Mouse (Mus musculus): ENCODE data around the gene Spata33.

DNA sequence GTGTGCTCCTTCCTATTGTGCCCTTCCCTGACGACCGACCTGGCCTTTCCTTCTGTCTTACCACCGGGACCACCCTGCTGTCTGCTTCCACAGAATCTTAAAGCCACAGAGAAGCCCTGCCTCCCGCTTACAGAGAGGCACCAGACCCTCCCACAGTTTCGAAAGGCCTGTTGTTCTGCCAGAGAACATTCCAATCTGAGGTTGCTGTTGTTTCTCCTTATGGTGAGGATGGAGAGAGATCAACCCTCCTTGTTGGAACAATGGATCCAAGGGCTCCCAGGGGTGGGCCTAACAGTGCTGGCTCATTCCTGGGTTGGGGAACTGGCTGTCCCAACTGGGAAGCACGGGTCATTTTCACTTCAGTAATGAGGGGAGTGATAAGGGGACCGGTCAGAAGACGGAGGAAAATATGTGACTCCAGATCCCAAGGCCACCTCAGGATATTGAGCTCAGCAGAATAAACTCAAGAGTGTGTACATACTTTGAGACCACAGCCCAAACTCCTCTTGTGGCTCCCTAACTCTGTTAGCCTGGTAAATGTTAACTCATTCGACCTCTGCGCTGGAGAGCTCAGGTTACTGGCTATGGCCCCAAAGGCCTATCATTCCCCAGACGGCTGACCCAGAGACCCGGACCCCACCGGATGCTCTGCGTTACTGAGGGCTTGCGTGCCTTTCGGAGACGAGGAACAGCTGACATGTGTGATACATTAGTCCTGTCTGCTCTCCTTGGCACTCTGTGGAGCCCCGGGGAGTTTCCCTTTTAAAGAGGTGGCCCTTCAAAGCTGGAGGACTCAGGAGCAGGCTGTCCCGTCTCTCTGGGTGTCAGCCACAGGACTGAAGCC lies 26.8 kb upstream of the Spata33 start, which contains the start of gene Dpep1:
- TF ChIP-seq CTCF (IDR thresholded peaks at IDR 0.05) = no peak
- peak; percentile 92 for TF ChIP-seq EP300 (IDR thresholded peaks at IDR 0.05)
